Mouse (Mus musculus) erythroblast, embryonic 14.5 days (primary cell): ENCODE results near the gene Wdr31.

Experiments used
- GATA1 ChIP-seq: IDR thresholded peaks from 2 replicates; pipeline ENCODE4 v1.6.1; 2012; ENCODE audit warnings: low read length, inconsistent platforms, mixed read lengths
- TAL1 ChIP-seq: IDR thresholded peaks from 3 replicates; pipeline ENCODE4 v1.6.1; 2012; ENCODE audit warnings: low read length, inconsistent platforms, mixed read lengths

GRCm38 (mm10) chr4:62430678-62431077 is 40.0 kb downstream of the Wdr31 start:
- TF ChIP-seq GATA1 (no peak), TAL1 (no peak)
